Mouse (Mus musculus) CH12.LX (cell line): Measurements from ENCODE around the gene Olfr172. TPM values are rescaled to one million over a fixed set of nuclear protein-coding genes. Genes with fewer than 3 reads are reported as not detected.

Experiments
- DNase-seq: peaks from one replicate; pipeline ENCODE4 v3.0.0-alpha.2; 2013; ENCODE audit errors: extremely low read depth
- H3K27ac ChIP-seq: 2 replicates; pipeline ENCODE4 v1.5.1; 2012; ENCODE audit warnings: low read depth, mild to moderate bottlenecking, control low read depth, moderate library complexity; ENCODE audit not compliant: insufficient read depth
- H3K27me3 ChIP-seq: replicated peaks from 2 replicates; pipeline ENCODE3; 2012; ENCODE audit warnings: inconsistent platforms
- H3K36me3 ChIP-seq, 2 experiments: replicated peaks in 1 of 2; 2 replicates each; pipeline versions ENCODE3 to v1.6.1; 2012; ENCODE audit warnings: inconsistent platforms in 1 of 2, low read length in 1 of 2, mild to moderate bottlenecking in 1 of 2, mixed read lengths in 1 of 2, moderate library complexity in 1 of 2; ENCODE audit not compliant: control insufficient read depth in 1 of 2, insufficient read depth in 1 of 2
- H3K4me1 ChIP-seq, 2 experiments: 2 replicates each; pipeline ENCODE4 v1.6.1; 2012; ENCODE audit warnings: inconsistent platforms in 1 of 2, moderate library complexity in 1 of 2; ENCODE audit not compliant: insufficient read depth in 2 of 2, control insufficient read depth in 1 of 2
- H3K4me2 ChIP-seq: 2 replicates; pipeline ENCODE4 v1.6.1; 2012; ENCODE audit warnings: low read depth, mild to moderate bottlenecking, control low read depth; ENCODE audit not compliant: poor library complexity, insufficient read depth, severe bottlenecking
- H3K4me3 ChIP-seq, 3 experiments: fragments of 150-350 bp in 1 of 3; sonication (generic) in 1 of 3; replicated peaks in 1 of 3; 2 replicates each; pipeline versions ENCODE3 to v1.5.1; 2011 to 2012; ENCODE audit warnings: low read depth in 2 of 3, low read length in 2 of 3, mild to moderate bottlenecking in 2 of 3, moderate library complexity in 2 of 3, control low read depth in 1 of 3, improper control_type of control experiment in 1 of 3, inconsistent platforms in 1 of 3, mixed read lengths in 1 of 3; ENCODE audit not compliant: poor library complexity in 1 of 3
- H3K79me2 ChIP-seq: replicated peaks from 2 replicates; pipeline ENCODE4 v1.6.1; 2012; ENCODE audit warnings: mild to moderate bottlenecking, moderate library complexity; ENCODE audit not compliant: control insufficient read depth, poor library complexity, insufficient read depth, severe bottlenecking; ENCODE audit errors: extremely low read depth
- H3K9ac ChIP-seq: 2 replicates; pipeline ENCODE4 v1.6.1; 2012; ENCODE audit warnings: low read depth, mild to moderate bottlenecking, control low read depth, moderate library complexity; ENCODE audit not compliant: insufficient read depth
- H3K9me3 ChIP-seq: replicated peaks from 2 replicates; pipeline ENCODE3; 2012; ENCODE audit warnings: low read length, inconsistent platforms, mixed read lengths
- CHD1 ChIP-seq: IDR thresholded peaks from 2 replicates; pipeline ENCODE4 v1.6.1; 2012; ENCODE audit warnings: low read depth, low read length, improper control_type of control experiment, inconsistent platforms
- CHD2 ChIP-seq: IDR thresholded peaks from 2 replicates; pipeline ENCODE4 v1.6.1; 2011; ENCODE audit warnings: low read length, improper control_type of control experiment
- CTCF ChIP-seq, 2 experiments: IDR thresholded peaks in 1 of 2; conservative IDR thresholded peaks in 1 of 2; 2 replicates each; pipeline ENCODE4 v1.5.1; 2011 to 2012; ENCODE audit warnings: low read depth in 2 of 2, low read length in 2 of 2, improper control_type of control experiment in 1 of 2, inconsistent platforms in 1 of 2, mild to moderate bottlenecking in 1 of 2, moderate library complexity in 1 of 2
- E2F4 ChIP-seq: IDR thresholded peaks from 2 replicates; pipeline ENCODE4 v1.6.1; 2011; ENCODE audit warnings: low read depth, low read length, improper control_type of control experiment; ENCODE audit not compliant: insufficient replicate concordance
- ELF1 ChIP-seq: IDR thresholded peaks from 2 replicates; pipeline ENCODE4 v1.6.1; 2014; ENCODE audit warnings: low read depth, mild to moderate bottlenecking, inconsistent platforms, low read length, improper control_type of control experiment
- EP300 ChIP-seq: IDR thresholded peaks from 2 replicates; pipeline ENCODE4 v1.6.1; 2011; ENCODE audit warnings: low read length, improper control_type of control experiment
- ETS1 ChIP-seq: conservative IDR thresholded peaks from 2 replicates; pipeline ENCODE4 v1.6.1; 2012; ENCODE audit warnings: low read depth, mild to moderate bottlenecking, inconsistent platforms, low read length, improper control_type of control experiment, moderate library complexity
- GABPA ChIP-seq: IDR thresholded peaks from 2 replicates; pipeline ENCODE4 v1.6.1; 2012; ENCODE audit warnings: low read depth, low read length, improper control_type of control experiment, inconsistent platforms; ENCODE audit not compliant: insufficient replicate concordance
- IRF4 ChIP-seq: IDR thresholded peaks from 2 replicates; pipeline ENCODE4 v1.6.1; 2014; ENCODE audit warnings: low read depth, mild to moderate bottlenecking, inconsistent platforms, low read length, improper control_type of control experiment
- JUN ChIP-seq: IDR thresholded peaks from 2 replicates; pipeline ENCODE4 v1.6.1; 2011; ENCODE audit warnings: low read depth, mild to moderate bottlenecking, low read length, improper control_type of control experiment, moderate library complexity; ENCODE audit not compliant: insufficient read depth
- JUND ChIP-seq: conservative IDR thresholded peaks from 2 replicates; pipeline ENCODE4 v1.6.1; 2011; ENCODE audit warnings: low read depth, low read length, improper control_type of control experiment
- MAX ChIP-seq: IDR thresholded peaks from 2 replicates; pipeline ENCODE4 v1.6.1; 2011; ENCODE audit warnings: low read length, improper control_type of control experiment
- MXI1 ChIP-seq: IDR thresholded peaks from 2 replicates; pipeline ENCODE4 v1.6.1; 2011; ENCODE audit warnings: mild to moderate bottlenecking, low read depth, low read length, improper control_type of control experiment
- NELFE ChIP-seq: IDR thresholded peaks from 2 replicates; pipeline ENCODE4 v1.6.1; 2011; ENCODE audit warnings: low read depth, low read length, improper control_type of control experiment
- NRF1 ChIP-seq: IDR thresholded peaks from 2 replicates; pipeline ENCODE4 v1.6.1; 2014; ENCODE audit warnings: low read depth, mild to moderate bottlenecking, inconsistent platforms, low read length, improper control_type of control experiment, moderate library complexity
- POLR2AphosphoS2 ChIP-seq: IDR thresholded peaks from 2 replicates; pipeline ENCODE4 v1.6.1; 2011; ENCODE audit warnings: low read depth, low read length, improper control_type of control experiment
- RAD21 ChIP-seq: IDR thresholded peaks from 2 replicates; pipeline ENCODE4 v1.6.1; 2011; ENCODE audit warnings: low read depth, mild to moderate bottlenecking, low read length, improper control_type of control experiment, moderate library complexity
- SMC3 ChIP-seq: IDR thresholded peaks from 2 replicates; pipeline ENCODE4 v1.6.1; 2011; ENCODE audit warnings: low read depth, low read length, improper control_type of control experiment
- TBP ChIP-seq: conservative IDR thresholded peaks from 2 replicates; pipeline ENCODE4 v1.6.1; 2011; ENCODE audit warnings: low read depth, low read length, improper control_type of control experiment
- UBTF ChIP-seq: IDR thresholded peaks from 2 replicates; pipeline ENCODE4 v1.6.1; 2012; ENCODE audit warnings: low read depth, mild to moderate bottlenecking, inconsistent platforms, low read length, improper control_type of control experiment, moderate library complexity
- USF2 ChIP-seq: conservative IDR thresholded peaks from 2 replicates; pipeline ENCODE4 v1.6.1; 2011; ENCODE audit warnings: low read depth, low read length, improper control_type of control experiment
- ZKSCAN1 ChIP-seq: IDR thresholded peaks from 2 replicates; pipeline ENCODE4 v1.6.1; 2012; ENCODE audit warnings: low read depth, inconsistent platforms, low read length, improper control_type of control experiment, borderline replicate concordance
- ZMIZ1 ChIP-seq: IDR thresholded peaks from 2 replicates; pipeline ENCODE4 v1.6.1; 2012; ENCODE audit warnings: low read depth, mild to moderate bottlenecking, inconsistent platforms, low read length, improper control_type of control experiment
- dilution Hi-C: fragments of 300-500 bp; cut with MboI; formaldehyde crosslinking; loops from 2 replicates; pipeline ENCODE4 v1.14.3; 2020; ENCODE audit warnings: low sequenced_read_pairs; ENCODE audit not compliant: extremely low pct_unique_long_range_greater_than_20kb, extremely low pct_ligation_motif_present
- in situ Hi-C: fragments of 300-500 bp; cut with MboI; formaldehyde crosslinking; loops from 3 replicates; pipeline ENCODE4 v1.14.3; 2019; ENCODE audit warnings: low sequenced_read_pairs, low pct_ligation_motif_present, low pct_unique_long_range_greater_than_20kb, mixed read lengths
- polyA plus RNA-seq: library from polyadenylated mRNA; unstranded; fragments of >175 nt; gene quantifications from 2 replicates; pipeline ENCODE4 v1.2.1, GENCODE M21; 2012; ENCODE audit warnings: low read depth; ENCODE audit not compliant: insufficient read length
- total RNA-seq, 2 experiments: library from RNA; depleted of rRNA; stranded (reverse); fragments of 300-350 nt in 1 of 2; fragments of >200 nt in 1 of 2; gene quantifications; 2 replicates each; pipeline ENCODE4 v1.2.3; 2012 to 2014

The Olfr172 gene
- total and polyA plus RNA-seq, 3 experiments, result not detected

GRCm38 (mm10) chr16:58756191-58756590 lies 6.8 kb downstream of the Olfr172 start:
- H3K9ac ChIP-seq, result no peak overlapping the region
- no peaks in the 10 kb centered on the region for H3K79me2 ChIP-seq
- no peak overlapping the region for H3K4me2 ChIP-seq
- TF ChIP-seq RAD21, result no peak
- TF ChIP-seq ZMIZ1, result no peak
- no peak for TF ChIP-seq ELF1
- TF ChIP-seq TBP, result no peak
- TF ChIP-seq CHD2, result no peak
- no peak for TF ChIP-seq CHD1
- TF ChIP-seq ETS1, result no peak
- TF ChIP-seq POLR2AphosphoS2, result no peak
- TF ChIP-seq USF2, result no peak
- no peak for TF ChIP-seq NRF1
- no peak for TF ChIP-seq EP300
- no peak for TF ChIP-seq JUN
- TF ChIP-seq ZKSCAN1, result no peak
- no peak for TF ChIP-seq NELFE
- no peak for TF ChIP-seq MAX
- no peak for TF ChIP-seq MXI1
- no peak for TF ChIP-seq JUND
- TF ChIP-seq IRF4, result no peak
- TF ChIP-seq E2F4, result no peak
- no peak for TF ChIP-seq UBTF
- TF ChIP-seq, all 38 proteins: peak for 0
- H3K36me3 ChIP-seq, result no peaks in the 10 kb centered on the region
- no peaks in the 10 kb centered on the region for H3K27me3 ChIP-seq
- in situ Hi-C loops (no loop called here), dilution Hi-C loops (no loop called here)
- H3K4me1 ChIP-seq, result no peaks in the 10 kb centered on the region
- H3K4me3 ChIP-seq, result no peak overlapping the region
- no peaks in the 10 kb centered on the region for H3K9me3 ChIP-seq
- H3K27ac ChIP-seq, result no peak overlapping the region
- DNase-seq, result no peak

- Histone ChIP-seq H3K36me3 (peaks cover 0 to 3% of the 10 kb centered on the region in 2 experiments), H3K9ac (no peak overlapping the region), H3K79me2 (no peaks in the 10 kb centered on the region), H3K4me3 (no peak overlapping the region), H3K4me1 (no peaks in the 10 kb centered on the region; a peak in 1 of 4 replicates), H3K4me2 (no peak overlapping the region), H3K9me3 (no peaks in the 10 kb centered on the region), H3K27ac (no peak overlapping the region), H3K27me3 (no peaks in the 10 kb centered on the region)
- in situ Hi-C loops (no loop called here), dilution Hi-C loops (no loop called here)
- TF ChIP-seq GABPA (no peak), ZKSCAN1 (no peak), CTCF (conservative IDR thresholded peaks at IDR 0.05 in 1 of 2, IDR thresholded peaks at IDR 0.05 in 1 of 2; ENCODE audit: low read depth in 2 of 2, low read length in 2 of 2) (peak; percentile 64 to 91), SMC3 (peak; percentile 93), RAD21 (peak; percentile 83)
- DNase-seq, result peak; percentile 54
Observed at GRCm38 (mm10) chr16:58751314-58751713, 11.7 kb downstream of the Olfr172 start.
